Mouse (Mus musculus) left cerebral cortex, postnatal 25 days (tissue): ENCODE measurements at regions not wholly inside any gene's neighbourhood (a gene's known extent, or its start where the extent isn't known, plus 50 kb on each side); places are given as distances from the start of the nearest gene placed in this dataset.

Source experiments
- DNase-seq, 2 experiments: peaks; one replicate each; pipeline ENCODE4 v3.0.0; 2022; ENCODE audit warnings: low spot score in 2 of 2, mixed read lengths in 1 of 2
- intact Hi-C: fragments of 180-260 bp; cut with DNase I; formaldehyde crosslinking; loops from one replicate; pipeline ENCODE4 v1.15.1; 2025

DNA sequence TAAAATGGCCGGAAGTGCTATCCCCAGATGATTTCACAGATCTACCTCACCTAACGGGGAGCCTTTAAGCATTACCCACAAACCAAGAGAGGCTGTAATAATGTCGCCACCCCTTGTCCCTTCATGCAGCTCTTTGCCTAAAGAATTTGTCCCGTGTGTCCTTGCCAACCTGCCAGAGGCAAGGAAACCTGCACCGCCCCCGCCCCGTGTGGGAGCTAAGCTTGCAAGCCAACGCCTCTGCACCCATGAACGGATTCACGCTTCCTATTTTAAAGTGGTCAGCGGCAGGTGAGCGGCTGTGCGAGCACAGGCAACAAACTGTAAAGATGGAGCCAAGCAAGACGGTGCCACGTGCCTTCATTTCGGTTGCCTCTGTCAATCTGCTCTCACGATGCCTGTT is 63.1 kb downstream of the Gm11011 start:
- DNase-seq, result no peak

DNA sequence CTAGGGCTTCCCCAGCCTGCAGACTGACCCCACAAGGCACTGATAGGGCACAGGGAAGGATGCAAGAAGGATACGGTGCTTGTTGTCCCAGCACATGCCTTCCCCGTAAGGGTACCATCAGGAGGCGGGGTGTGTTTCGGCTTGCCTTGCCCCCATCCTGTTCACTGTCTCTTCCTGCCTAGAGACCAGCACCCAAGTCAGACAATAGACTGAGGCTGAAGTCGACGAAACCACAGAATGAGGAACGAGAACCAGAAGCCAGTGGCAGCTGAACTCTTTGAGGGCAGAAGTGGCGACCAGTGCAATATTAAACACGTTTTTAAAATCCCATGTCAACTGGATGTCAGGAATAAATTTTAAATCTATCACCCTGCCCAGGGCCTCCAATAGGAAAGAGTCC is 67.6 kb downstream of the Gm11011 start:
- no peak for DNase-seq
- intact Hi-C loops, result no loop called here

More for the DNA sequence above, 63.1 kb downstream of the Gm11011 start:
- intact Hi-C loops, result no loop called here

DNA sequence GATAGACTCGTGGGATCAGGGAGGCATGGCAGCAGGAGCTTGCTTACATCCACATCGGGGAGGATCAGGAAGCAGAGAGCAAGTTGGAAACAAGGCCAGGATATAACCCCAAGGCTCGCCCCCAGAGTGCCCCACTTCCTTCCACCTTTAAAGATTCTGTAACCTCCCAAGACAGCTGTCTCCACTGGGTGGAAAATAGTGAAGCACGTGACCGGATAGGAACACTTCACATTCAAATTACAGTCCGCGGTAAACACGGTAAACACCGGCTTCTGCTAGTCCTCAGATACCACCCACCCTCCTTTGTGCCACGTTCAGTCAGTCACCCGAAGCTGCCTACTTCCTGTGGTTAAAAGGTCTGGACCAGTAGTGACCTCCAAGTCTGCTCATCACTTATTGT is 72.2 kb downstream of the Gm11011 start:
- intact Hi-C loops, result no loop called here
- no peak for DNase-seq

DNA sequence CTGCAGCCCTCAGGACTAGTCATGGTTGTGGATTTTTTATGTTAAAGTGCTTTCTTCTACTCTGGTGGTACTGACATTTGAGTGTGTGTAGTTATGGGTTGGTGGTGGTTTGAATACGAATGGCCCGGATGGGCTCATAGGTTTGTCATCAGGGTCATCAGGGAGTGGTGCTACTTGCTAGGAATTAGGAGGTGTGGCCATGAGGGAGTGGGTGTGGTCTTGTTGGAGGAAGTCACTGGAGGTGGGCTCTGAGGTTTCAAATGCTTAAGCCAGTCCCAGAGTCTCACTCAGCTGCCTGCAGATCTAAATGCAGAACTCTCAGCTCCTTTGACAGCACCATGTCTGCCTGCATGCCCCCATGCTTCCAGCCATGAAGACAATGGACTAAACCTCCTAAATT is 76.8 kb downstream of the Gm11011 start:
- DNase-seq, result no peak
- intact Hi-C loops, result no loop called here

DNA sequence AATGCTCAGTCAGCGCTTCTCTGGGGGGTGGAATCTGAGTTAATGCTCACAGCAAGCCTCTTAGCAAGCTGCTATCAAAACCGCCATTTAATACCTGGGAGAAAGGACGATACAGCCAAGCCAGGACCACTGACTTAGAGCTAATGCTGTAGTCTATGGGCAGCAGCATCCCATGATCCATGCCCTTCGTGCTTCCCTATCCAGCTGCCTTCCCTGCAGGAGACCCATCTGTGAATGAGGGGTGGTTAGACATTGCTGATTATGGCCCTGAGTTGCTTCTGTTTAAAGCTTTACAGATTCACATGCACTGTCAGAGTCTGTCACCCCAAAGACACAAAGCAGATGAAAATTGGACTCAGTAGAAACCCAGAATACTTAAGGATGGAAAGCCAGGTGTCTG is 78.1 kb downstream of the Gm11011 start:
- DNase-seq, result no peak
- intact Hi-C loops, result no loop called here

DNA sequence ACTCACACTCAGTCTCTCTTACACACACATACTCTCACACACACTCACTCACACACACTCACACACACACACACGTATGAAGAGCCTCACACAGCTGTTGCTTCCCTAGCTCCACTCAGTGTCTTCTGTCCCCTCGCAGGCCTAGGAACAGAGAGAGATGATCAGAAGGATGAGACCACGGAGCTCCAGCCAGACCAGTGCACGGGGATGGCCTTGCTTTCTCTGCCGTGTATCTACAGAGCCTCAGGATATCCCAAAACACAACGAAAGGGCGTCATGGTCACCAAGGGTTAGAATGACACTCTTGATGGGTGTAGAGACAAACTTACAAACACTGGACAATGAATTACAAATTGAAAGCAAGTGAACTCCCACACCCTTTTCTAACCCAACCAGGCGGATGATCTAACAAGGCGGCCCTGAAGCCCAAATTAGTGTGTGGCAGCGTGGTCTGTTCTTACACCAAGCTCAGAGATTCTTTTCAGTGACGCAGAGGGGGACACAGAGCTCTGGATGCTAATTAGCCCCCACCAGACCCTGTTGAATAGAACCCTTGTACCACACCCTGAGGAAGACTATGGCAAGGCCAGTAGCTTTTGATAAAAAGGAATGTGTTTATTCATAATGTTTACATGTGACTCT is 83.0 kb downstream of the Gm11011 start:
- DNase-seq, result no peak
- intact Hi-C loops, result no loop called here

DNA sequence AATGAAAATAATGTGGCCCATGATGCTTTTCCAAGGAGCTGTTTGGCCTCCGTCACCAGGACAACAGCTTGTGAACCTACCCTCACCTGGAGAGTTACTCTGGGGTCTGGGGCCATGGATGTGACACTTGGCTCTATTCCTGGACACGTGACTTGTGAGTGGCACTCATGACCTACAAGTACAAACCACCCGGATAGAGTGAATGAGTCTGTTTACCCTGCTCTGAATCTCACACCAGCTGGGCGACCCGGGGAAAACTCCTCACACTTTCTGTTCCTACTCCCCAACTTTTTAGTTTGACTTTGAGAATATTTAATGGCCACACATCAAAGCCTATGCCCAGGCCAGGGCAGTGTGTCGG is 84.0 kb downstream of the Gm11011 start:
- intact Hi-C loops, result no loop called here
- DNase-seq, result no peak

DNA sequence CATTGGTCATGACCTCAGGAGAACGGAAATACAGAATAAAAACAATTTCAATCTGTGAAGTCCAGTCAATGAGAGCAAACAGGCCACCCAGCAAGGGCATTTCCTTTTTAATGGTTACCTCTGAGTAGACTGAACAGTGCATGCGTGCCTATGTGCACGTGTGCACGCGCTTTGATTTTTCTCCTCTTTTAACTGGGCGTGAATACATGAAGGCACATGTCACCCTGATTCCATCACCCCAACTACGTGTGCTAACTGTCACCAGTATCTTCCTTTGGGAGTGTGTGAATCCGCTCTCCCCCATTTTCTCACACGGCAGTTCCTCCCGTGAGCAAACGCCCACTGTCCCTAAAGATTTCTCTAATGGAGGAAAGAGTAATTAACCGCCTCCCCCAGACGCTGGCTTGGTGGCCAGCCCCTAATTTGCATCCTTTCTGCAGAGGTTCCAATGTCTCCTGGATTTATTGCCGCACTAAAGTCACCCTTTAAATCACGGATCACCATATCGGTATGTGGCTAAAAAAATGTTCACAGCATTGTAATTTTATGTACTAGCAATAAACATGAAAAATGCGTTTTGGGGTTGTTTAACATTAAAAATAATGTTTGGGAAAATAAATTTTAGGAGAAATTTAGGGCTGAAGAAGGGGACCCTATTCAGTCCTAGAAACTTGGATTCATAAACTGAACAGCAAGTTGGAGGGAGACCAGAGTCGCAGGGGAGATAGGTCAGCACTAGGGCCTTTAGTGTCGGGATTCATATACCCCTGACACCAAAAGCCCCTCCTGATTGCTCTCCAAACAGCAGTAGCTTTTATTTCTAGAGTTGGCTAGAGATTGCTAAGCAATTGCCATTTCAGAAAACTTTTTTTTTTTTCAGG is 84.6 kb downstream of the Gm11011 start:
- DNase-seq, result no peak
- intact Hi-C loops, result no loop called here

DNA sequence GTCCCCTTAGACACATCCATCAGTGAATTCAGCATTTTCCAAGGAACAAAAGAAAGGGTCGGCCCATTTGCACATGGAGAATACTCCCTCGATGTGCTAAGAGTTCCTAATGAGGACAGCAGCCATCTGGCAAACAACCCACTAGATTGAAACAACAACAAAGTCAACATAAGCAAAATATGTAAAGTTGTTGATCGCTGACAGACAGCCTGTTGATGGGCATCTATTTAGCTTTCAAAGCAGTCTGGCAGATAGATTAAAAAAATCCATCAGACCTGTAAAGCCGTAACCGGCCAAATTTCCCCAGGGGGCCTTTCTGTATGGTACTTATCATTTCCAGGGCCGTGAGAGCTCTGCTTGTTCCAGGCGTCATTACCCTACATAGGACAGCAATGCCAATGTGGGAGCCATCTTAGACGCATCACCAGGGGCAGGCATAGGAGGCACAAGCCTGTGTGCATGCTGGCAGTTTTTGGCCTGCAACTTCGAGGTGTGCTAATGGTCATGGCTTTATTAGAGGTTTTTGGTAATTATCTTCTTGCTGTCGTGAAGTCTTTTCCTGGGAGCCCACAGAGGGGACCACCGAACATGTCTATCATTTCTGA is 85.7 kb downstream of the Gm11011 start:
- intact Hi-C loops, result no loop called here
- DNase-seq, result no peak

DNA sequence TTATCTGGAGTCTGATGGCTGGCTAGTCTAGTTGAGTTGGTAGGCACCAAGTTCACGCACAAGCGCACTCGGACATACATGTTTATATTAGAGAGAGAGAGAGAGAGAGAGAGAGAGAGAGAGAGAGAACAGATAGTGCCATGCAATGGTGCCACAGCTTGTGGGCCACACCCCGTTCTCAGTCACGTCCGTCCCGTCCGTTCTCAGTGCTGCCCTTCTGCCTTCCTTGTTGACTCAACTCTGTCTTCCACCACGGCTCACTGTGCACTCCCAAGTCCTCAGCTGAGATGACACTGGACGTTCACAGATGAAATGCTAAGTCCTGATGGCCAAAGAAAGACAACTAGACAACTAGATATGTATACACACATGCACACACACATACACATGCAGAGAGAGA is 92.2 kb downstream of the Gm11011 start:
- DNase-seq, result no peak

DNA sequence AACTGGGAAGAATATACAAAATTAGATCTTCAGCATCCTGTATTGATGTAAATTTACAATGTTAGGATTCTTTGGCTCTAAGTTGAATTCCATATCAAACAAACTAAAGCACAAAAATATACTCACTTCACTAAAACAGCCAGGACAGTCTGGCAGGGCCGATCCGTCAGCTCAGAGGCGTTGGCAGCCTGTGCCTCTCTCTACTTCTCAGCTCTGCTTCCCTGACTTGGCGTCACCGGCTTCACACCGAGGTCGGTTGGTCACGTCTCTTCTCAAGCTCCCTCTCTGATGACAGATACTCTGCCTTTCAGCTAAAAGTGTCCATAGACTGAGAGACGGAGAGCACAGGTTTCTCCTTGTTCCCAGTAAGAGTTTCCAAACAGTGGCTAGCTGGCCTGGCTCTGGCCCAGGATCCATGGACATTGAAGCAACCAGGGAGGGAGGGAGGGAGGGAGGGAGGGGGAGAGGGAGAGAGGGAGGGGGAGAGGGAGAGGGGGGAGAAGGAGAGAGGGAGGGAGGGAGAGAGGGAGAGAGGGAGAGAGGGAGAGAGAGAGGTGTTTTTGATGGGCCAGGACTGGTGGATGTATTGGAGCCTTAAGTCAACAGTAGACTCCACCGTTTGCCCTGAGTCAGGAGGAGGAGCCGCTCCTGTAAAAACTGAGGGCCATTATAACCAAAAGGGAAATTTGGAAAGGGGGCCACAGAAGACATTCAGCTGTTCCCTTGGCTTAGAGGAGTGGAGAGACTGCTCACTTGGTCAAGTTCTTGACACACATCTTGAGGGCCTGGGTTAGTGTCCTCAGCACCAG is 92.8 kb downstream of the Gm11011 start:
- DNase-seq, result no peak
- intact Hi-C loops, result no loop called here

More for the DNA sequence above, 92.2 kb downstream of the Gm11011 start:
- intact Hi-C loops, result no loop called here

DNA sequence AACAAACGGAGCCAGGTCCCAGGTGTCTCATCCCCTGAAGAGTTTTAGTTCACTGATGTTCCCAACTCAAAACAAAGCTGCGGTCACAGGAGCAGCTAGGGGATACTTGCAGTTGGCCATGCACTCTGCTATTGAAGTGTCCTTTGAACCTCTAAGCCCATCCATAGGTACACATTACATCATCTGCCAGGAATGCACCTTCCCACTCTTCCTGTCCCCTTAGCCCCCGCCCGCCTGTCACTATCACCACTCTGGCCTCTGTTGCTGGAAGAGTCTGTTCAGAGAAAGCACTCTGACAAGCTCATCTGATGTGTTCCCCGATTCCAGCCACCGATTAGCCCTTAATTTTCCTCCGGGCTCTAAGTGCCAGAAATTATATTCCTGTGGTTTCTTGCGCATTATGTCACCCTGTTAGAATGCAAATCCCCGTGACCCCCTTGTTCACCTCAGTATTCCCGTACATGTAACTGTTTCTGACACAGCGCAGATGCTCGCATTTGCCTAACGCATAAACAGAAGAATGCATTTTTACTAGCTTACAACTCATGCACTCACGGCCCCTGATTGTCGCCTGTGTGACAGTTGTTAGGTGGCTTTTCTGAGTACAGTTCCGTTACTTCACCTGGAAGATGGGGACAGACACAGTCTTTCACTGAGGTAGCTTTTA is 93.8 kb downstream of the Gm11011 start:
- intact Hi-C loops, result no loop called here
- no peak for DNase-seq

DNA sequence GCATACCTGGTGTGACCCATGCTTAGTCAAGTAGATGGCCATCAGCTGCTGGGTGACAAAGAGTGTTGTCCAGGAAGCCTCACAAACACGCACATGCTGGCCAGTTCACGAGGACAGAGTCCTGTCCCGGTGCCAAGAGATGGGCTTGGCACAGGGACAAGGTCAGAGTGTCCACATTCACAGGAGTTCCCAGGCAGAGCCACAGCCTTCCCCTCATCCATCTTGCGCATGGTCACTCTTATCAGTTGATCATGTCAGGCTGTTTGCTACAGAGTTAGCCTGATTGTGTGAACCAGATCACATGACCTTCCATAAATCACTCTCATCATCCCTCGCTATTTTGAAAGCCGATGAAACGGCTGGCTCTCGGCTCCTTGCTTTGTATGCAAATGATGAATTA is 103.6 kb downstream of the Gm11011 start:
- DNase-seq, result no peak
- intact Hi-C loops, result no loop called here

DNA sequence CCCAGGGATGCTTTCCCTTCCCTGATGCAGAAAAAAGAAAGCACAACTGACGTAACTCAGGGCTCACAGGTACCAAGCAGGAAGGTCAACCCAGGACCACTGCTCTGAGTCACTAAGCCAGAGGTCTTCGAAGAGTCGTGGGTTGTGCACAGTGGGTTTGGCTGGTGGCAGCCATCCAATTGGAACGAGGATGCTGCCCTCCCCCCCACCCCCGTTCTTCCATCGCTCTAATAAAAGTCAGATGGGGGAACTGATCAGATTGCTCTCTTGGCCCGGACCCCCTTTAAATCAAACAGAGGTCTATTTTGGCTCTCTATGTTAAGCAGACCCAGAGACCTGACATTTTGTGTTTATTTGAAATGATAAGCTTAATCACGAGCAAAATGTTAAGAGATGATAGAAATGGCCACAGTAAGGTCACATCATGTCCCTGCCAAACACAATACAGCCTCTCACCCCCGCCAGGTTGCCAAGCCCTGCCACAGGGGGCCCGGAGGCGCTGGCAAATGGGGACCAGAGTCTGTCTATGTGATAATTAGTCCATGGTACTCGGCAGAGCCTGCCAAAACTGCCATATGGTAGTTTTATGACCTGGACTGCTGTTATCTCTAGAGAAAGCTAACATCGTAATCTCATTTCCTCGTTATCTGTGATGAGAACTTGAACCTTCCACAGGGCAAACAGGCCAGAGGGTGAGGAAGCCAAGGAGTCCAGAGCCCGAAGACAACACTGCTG is 105.6 kb downstream of the Gm11011 start:
- intact Hi-C loops, result no loop called here

DNA sequence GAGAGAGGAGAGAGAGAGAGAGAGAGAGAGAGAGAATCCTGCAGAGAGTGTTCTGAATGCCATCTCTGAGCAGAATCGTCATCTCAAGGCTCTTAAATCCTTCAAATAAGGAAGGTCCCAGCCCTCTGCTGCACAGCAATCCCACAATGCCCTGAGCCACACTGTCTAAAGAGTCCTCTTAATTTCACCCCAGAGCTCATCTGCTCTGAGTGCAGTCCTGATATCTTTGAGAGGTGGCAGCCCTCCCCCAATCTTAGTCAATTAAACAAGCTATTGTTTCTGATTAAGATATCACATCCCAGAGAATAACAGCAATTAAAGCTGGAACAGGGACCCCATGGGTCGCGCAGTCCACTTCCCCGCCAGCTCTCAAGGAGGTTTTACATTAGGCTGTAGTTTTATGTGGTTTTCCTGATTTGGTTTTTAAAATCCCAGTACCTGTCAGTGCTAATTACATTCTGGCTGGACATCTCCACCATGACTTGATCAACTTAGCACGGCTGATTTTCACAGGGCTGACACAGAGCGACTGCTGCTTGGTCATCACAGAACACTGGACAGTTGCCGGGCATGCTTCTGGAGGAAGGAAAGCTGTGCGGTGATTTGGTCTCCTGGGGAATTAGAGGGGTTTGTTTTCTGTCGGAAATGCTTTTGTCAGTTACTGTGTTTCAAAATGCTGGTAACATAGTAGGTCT is 113.0 kb downstream of the Gm11011 start:
- intact Hi-C loops, result no loop called here

More for the DNA sequence above, 105.6 kb downstream of the Gm11011 start:
- DNase-seq, result no peak

DNA sequence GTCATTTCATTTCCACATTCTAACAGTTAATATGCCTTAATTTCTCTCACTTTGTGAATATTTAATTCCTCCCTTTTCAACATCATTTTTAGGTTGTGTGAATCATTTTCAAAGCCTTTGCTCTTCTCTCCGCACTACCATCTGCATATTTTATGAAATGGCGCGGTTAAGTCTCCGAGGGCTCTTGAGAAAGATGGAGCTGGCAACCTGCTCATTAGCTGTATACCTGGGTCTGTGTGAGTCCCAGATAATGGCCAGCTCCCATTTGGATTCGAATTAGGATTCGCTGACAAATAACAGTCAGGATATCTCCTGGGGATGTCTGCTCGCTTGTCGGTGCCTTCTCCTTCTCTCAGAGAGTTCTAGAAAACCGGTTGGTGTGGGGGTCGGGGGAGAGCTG is 118.0 kb downstream of the Gm11011 start:
- intact Hi-C loops, result no loop called here
- no peak for DNase-seq

More for the DNA sequence above, 113.0 kb downstream of the Gm11011 start:
- no peak for DNase-seq

DNA sequence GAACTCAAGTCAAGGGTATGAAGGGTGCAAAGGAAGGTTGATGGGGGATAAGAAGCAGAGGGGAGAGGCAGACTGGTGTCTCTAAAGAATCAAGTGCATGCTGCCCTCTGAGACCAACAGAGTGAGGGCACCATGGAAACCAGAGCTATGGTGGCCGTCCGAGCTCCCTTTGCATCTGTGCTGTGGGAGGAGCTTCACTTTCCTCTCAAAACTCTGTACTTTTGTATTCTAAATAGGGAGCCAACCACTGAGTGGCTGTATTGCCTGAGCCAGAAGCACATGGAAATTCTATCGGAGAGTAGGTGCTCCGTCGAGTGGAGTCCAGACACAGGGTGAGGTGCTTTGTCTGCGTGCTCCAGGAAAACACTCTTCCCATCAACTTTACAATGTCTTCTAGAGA is 119.9 kb downstream of the Gm11011 start:
- DNase-seq, result no peak
- intact Hi-C loops, result no loop called here

DNA sequence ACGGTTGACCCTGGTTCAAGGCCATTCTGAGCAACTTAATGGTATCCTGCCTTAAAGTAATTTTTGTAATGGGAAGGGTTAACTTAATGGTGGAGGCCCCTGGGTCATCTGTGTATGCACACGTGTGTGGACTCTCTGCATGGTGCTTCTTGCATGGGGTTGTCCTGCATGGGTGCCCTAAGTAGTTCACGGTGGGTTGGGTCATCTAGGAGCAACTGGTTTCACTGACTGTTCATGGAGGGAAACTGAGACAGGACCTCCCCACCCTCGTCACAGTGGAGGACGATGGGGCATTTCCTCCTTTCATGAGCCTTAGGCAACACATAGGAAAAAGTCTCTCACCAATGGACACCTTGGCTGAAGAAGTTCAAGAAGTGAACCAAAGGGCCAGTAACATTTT is 123.4 kb downstream of the Gm11011 start:
- intact Hi-C loops, result no loop called here
- DNase-seq, result no peak
